Mouse (Mus musculus): ENCODE measurements around the gene Rab11fip5. TPM values are rescaled to one million over a fixed set of nuclear protein-coding genes. Genes with fewer than 3 reads are reported as not detected.

Rab11fip5 gene
- polyA plus RNA-seq, 1 experiment from 2014 or later = 4.2 TPM

GRCm38 (mm10) chr6:85370666-85371430 is 3.6 kb downstream of the Rab11fip5 start:
- Histone ChIP-seq H3K4me1 (peaks cover 20% of the 10 kb centered on the region), H3K27me3 (ENCODE audit: low read depth, poor library complexity, severe bottlenecking) (peaks cover 47% of the 10 kb centered on the region), H3K4me3 (no peak overlapping the region), H3K27ac (replicated peaks) (no peak overlapping the region), H3K36me3 (no peaks in the 10 kb centered on the region), H3K9me3 (replicated peaks) (no peaks in the 10 kb centered on the region)
- DNase-seq (ENCODE audit: low spot score) = no peak
- 92% methylated on average over 9 of the region's 9 CpGs for WGBS

- H3K27ac ChIP-seq (replicated peaks) = no peak overlapping the region
- no peaks in the 10 kb centered on the region for H3K9me3 ChIP-seq (replicated peaks)
- WGBS = 91% methylated on average over 5 of the region's 5 CpGs
- H3K36me3 ChIP-seq = no peaks in the 10 kb centered on the region
- H3K4me3 ChIP-seq = no peak overlapping the region
- H3K4me1 ChIP-seq = peaks cover 19% of the 10 kb centered on the region
- DNase-seq (ENCODE audit: low spot score) = no peak
- peaks cover 41% of the 10 kb centered on the region for H3K27me3 ChIP-seq (ENCODE audit: low read depth, poor library complexity, severe bottlenecking)
These were observed 4.4 kb downstream of the Rab11fip5 start for GRCm38 (mm10) chr6:85370041-85370440.

DNA sequence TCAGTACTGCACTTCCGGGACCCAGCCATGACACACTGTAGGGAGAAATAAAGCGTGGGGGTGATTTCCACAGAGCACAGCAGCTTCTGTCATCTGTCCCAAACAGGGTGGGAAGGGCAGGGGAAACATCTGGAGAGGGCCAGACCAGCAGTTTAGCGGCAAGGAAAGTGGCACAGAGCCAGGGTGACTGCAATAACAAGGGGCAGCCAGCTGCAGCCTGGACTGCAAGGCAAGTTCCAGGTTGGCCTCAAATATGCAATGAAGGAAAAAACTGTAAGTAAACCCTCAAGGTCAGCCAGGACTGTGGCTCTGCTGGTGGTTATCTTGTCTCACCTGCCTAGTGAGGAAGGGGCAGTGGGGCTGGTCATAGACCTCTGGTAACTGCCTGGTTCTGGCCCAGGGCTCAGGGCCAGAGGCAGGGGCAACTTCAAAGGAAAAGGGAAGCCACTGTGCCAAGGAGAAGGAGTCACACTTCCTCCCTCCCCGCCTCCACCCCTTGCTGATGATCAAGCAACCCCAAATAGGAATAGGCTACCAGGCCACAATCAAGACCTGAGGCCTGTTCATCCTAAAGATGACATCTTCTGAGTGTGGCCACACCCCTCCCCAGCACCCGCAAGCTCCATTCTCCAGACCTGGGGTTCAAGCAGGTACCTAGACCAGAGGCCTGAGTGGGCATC is 5.1 kb downstream of the Rab11fip5 start:
- 88% methylated on average over 5 of the region's 5 CpGs for WGBS
- DNase-seq (ENCODE audit: low spot score) = no peak

GRCm38 (mm10) chr6:85368722-85369121 is 5.7 kb downstream of the Rab11fip5 start:
- H3K4me1 ChIP-seq = peaks cover 8% of the 10 kb centered on the region
- H3K27me3 ChIP-seq (ENCODE audit: low read depth, poor library complexity, severe bottlenecking) = peaks cover 35% of the 10 kb centered on the region
- H3K4me3 ChIP-seq = no peak overlapping the region
- no peak overlapping the region for H3K27ac ChIP-seq (replicated peaks)
- WGBS = 68% methylated on average over 5 of the region's 5 CpGs
- H3K9me3 ChIP-seq (replicated peaks) = no peaks in the 10 kb centered on the region
- DNase-seq (ENCODE audit: low spot score) = no peak
- no peaks in the 10 kb centered on the region for H3K36me3 ChIP-seq

More for the DNA sequence above, 5.1 kb downstream of the Rab11fip5 start:
- peaks cover 14% of the 10 kb centered on the region for H3K4me1 ChIP-seq
- H3K27me3 ChIP-seq (ENCODE audit: low read depth, poor library complexity, severe bottlenecking) = peaks cover 41% of the 10 kb centered on the region
- no peaks in the 10 kb centered on the region for H3K9me3 ChIP-seq (replicated peaks)
- H3K27ac ChIP-seq (replicated peaks) = no peak overlapping the region
- H3K4me3 ChIP-seq = no peak overlapping the region
- no peaks in the 10 kb centered on the region for H3K36me3 ChIP-seq

DNA sequence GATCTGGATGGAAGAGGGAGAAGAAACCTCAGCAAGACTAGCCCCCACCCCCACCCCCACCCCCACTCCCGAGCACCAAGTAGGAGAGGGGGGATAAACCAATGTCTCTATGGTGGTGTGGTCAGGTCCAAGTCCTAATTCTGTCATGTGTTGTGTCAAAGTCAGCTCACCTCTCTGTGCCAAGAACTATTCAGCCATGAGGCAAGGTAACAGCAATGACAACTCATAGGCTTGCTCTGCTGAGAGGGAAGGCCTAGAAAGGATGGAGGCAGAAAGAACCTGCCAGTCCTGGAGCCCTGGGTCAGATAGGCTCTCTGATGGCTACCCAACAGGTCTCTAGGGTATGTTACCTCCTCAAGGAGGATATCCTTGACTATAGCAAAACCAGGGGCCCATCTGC is 6.3 kb downstream of the Rab11fip5 start:
- no peak for DNase-seq (ENCODE audit: low spot score)
- 85% methylated on average over 1 of the region's 1 CpGs for WGBS
- Histone ChIP-seq H3K36me3 (no peaks in the 10 kb centered on the region), H3K27ac (replicated peaks) (no peak overlapping the region), H3K27me3 (ENCODE audit: low read depth, poor library complexity, severe bottlenecking) (peaks cover 29% of the 10 kb centered on the region), H3K9me3 (replicated peaks) (no peaks in the 10 kb centered on the region), H3K4me1 (peaks cover 4% of the 10 kb centered on the region; the same call in 1 of the 2 replicates), H3K4me3 (no peak overlapping the region)

DNA sequence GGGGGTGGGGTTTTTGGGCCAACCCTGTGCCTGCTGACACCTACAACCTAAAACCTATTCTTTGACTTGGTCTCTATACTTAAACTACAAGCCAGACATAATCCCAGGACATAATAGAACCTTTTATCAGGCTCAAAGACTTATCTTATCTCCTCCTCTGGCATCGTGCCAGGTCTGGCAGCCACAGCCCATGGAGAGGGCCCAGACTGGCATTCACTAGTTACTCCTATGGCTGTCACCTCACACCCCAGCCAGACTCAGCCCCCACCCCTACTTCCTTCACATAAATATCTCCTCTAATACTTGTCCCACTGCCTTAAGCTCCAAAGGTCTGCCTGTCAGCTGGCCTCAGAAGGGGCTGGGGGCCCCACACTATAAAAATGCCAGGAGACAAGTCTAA is 8.0 kb downstream of the Rab11fip5 start:
- no peak overlapping the region for H3K4me3 ChIP-seq
- no peak for DNase-seq (ENCODE audit: low spot score)
- 79% methylated on average over 1 of the region's 1 CpGs for WGBS

GRCm38 (mm10) chr6:85364439-85364838 is 10.0 kb downstream of the Rab11fip5 start:
- no peak for DNase-seq (ENCODE audit: low spot score)
- Histone ChIP-seq H3K9me3 (replicated peaks) (no peaks in the 10 kb centered on the region), H3K27ac (replicated peaks) (no peak overlapping the region), H3K4me3 (no peak overlapping the region), H3K27me3 (ENCODE audit: low read depth, poor library complexity, severe bottlenecking) (no peaks in the 10 kb centered on the region), H3K36me3 (no peaks in the 10 kb centered on the region), H3K4me1 (peaks cover 4% of the 10 kb centered on the region; the same call in 1 of the 2 replicates)
- WGBS = 80% methylated on average over 5 of the region's 5 CpGs

More for the DNA sequence above, 8.0 kb downstream of the Rab11fip5 start:
- Histone ChIP-seq H3K36me3 (no peaks in the 10 kb centered on the region), H3K9me3 (replicated peaks) (no peaks in the 10 kb centered on the region), H3K27ac (replicated peaks) (no peak overlapping the region), H3K4me1 (peaks cover 4% of the 10 kb centered on the region; the same call in 1 of the 2 replicates), H3K27me3 (ENCODE audit: low read depth, poor library complexity, severe bottlenecking) (peaks cover 11% of the 10 kb centered on the region; the same call in 1 of the 2 replicates)

GRCm38 (mm10) chr6:85363906-85364260 is 10.6 kb downstream of the Rab11fip5 start:
- Histone ChIP-seq H3K27me3 (ENCODE audit: low read depth, poor library complexity, severe bottlenecking) (no peaks in the 10 kb centered on the region), H3K4me1 (peaks cover 4% of the 10 kb centered on the region; the same call in 1 of the 2 replicates), H3K9me3 (replicated peaks) (no peaks in the 10 kb centered on the region), H3K4me3 (no peak overlapping the region), H3K36me3 (no peaks in the 10 kb centered on the region), H3K27ac (replicated peaks) (no peak overlapping the region)
- WGBS = 92% methylated on average over 4 of the region's 4 CpGs
- no peak for DNase-seq (ENCODE audit: low spot score)

DNA sequence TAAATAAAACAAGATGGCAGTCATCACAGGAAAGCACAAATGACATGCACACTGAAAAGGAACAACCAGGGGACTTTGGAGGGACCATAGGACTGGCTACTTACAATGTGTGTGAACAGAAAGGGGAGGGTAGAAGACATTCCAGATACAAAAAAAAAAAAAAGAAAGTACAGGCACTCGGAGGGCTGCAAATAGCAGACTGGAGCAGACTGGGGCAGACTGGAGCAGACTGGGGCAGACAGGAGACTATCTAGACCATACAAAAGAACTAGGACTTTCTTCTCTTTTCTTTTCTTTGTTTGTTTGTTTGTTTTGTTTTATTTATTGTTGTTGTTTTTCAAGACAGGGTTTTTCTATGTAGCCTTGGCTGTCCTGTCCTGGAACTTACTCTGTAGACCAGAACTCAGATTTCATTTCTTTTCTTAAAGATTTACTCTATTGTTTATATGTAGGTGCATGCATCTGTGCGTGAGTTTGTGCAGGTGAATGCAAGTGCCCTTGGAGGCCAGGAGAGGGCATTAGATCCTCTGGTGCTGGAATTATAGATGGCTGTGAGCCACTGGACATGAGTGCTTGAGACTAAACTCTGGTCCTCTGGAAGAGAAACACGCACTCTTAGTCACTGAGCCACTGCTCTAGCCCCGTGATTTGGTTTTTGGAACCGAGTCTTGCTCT is 11.1 kb downstream of the Rab11fip5 start:
- H3K4me3 ChIP-seq = no peak overlapping the region
- no peak overlapping the region for H3K27ac ChIP-seq (replicated peaks)
- no peaks in the 10 kb centered on the region for H3K27me3 ChIP-seq (ENCODE audit: low read depth, poor library complexity, severe bottlenecking)
- WGBS = 92% methylated on average over 5 of the region's 5 CpGs
- H3K4me1 ChIP-seq = peaks cover 4% of the 10 kb centered on the region; the same call in 1 of the 2 replicates
- no peak for DNase-seq (ENCODE audit: low spot score)
- no peaks in the 10 kb centered on the region for H3K36me3 ChIP-seq
- H3K9me3 ChIP-seq (replicated peaks) = no peaks in the 10 kb centered on the region

DNA sequence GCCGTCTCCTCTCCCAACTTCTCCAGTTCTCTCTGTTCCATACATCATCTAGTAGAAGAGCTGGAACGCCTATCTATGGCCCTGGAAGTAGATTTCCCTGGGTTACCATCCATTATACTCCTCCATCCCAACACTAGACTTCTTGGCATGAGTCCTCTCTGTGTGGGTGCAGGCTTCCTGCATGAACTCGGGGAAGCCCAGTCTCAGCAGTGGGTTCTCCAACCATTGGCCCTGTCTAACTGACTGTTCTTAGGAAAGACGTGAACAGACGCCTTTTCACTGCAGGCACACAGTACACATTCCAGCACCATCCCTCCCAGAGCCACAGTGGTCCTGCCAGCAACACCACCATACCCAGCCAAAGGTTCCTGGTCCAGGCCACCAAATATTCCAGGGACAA is 11.8 kb downstream of the Rab11fip5 start:
- no peaks in the 10 kb centered on the region for H3K36me3 ChIP-seq
- WGBS = 89% methylated on average over 5 of the region's 5 CpGs
- no peaks in the 10 kb centered on the region for H3K9me3 ChIP-seq (replicated peaks)
- no peak for DNase-seq (ENCODE audit: low spot score)
- H3K27ac ChIP-seq (replicated peaks) = no peak overlapping the region
- H3K4me3 ChIP-seq = no peak overlapping the region
- H3K4me1 ChIP-seq = peaks cover 4% of the 10 kb centered on the region; the same call in 1 of the 2 replicates
- no peaks in the 10 kb centered on the region for H3K27me3 ChIP-seq (ENCODE audit: low read depth, poor library complexity, severe bottlenecking)

DNA sequence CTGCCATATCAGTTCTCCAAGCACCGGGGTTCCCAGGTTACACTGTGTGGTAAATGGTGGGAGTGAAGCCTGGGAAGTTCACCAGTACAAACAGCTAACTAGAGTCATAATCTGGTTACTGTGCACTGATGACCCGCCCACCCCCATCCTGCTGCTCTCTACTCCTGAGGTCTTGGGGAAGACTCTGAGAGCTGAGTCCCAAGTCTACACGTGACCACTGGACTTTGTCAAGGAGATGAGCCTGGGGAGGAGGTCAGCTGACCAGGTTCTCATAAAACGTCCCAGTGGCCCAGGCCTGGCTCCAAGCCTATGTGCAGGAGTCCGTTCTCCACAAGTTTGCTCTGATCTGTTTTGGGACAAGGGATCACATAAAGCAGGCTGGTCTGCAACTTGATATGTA is 14.1 kb downstream of the Rab11fip5 start:
- DNase-seq (ENCODE audit: low spot score) = no peak
- no peaks in the 10 kb centered on the region for H3K27me3 ChIP-seq (ENCODE audit: low read depth, poor library complexity, severe bottlenecking)

DNA sequence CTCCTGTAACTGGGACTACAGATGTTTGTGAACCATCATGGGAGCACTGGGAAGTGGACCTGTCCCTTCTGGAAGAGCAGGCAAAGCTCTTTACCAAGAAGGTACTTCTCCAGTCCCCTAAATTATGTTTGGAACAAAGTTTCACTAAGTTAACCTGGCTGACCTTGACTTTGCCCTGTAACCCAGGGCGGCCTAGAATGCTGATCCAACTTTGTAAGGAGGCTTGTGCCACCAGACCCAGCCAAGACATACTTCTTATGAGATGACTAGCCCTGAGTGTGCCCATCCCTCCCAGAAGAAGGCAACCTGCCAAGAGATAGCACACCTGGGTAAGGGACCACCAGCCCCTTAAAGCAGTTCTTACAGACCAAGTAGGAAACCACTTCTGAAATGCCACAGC is 15.6 kb downstream of the Rab11fip5 start:
- Histone ChIP-seq H3K36me3 (no peaks in the 10 kb centered on the region), H3K27ac (replicated peaks) (no peak overlapping the region), H3K4me3 (no peak overlapping the region), H3K27me3 (ENCODE audit: low read depth, poor library complexity, severe bottlenecking) (no peaks in the 10 kb centered on the region), H3K4me1 (no peaks in the 10 kb centered on the region), H3K9me3 (replicated peaks) (no peaks in the 10 kb centered on the region)
- no peak for DNase-seq (ENCODE audit: low spot score)
- 92% methylated on average over 1 of the region's 1 CpGs for WGBS

More for the DNA sequence above, 14.1 kb downstream of the Rab11fip5 start:
- no peaks in the 10 kb centered on the region for H3K9me3 ChIP-seq (replicated peaks)
- H3K27ac ChIP-seq (replicated peaks) = no peak overlapping the region
- WGBS = 81% methylated on average over 5 of the region's 5 CpGs
- H3K4me1 ChIP-seq = no peaks in the 10 kb centered on the region
- no peaks in the 10 kb centered on the region for H3K36me3 ChIP-seq
- H3K4me3 ChIP-seq = no peak overlapping the region
